Mouse (Mus musculus): ENCODE measurements around the gene Egf.

DNA sequence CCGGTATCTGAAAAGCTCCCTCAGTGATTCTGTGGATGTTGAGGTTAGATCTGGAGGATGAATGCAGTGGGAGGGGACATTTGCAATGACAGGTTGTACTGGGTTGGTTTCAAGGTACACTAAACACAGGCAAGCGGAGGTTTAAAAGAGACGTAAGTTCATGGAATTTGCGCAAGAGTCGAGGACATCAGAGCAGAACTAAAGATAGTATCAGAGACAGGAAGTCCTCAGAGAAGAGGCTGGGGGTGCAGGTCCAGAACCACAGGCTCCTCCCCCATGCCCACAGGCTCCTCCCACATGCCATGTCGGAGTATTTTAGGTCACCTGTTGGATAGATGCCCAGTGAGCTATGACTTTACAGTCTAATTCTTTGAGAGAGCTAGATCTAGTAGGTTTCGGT lies 96.3 kb downstream of the Egf start:
- TF ChIP-seq GATA1 (IDR thresholded peaks at IDR 0.05; ENCODE audit: low read length) (no peak), TAL1 (IDR thresholded peaks at IDR 0.05; ENCODE audit: low read length) (no peak)

Data from erythroblast, embryonic 14.5 days (primary cell).